Mouse (Mus musculus): ENCODE data around the gene Abcc4. TPM values are rescaled to one million over a fixed set of nuclear protein-coding genes. Genes with fewer than 3 reads are reported as not detected.
A peak's percentile ranks its signal among the peaks of the same experiment; 100 is the strongest.
"Not testable (repeated sequence)": the region's sequence is repeated elsewhere in the genome, so short reads cannot be mapped to it uniquely, and the experiment has no call there.

The Abcc4 gene
- total RNA-seq, 2 experiments from 2014 or later, result 2.9 to 3.1 TPM

GRCm38 (mm10) chr14:118676308-118676994 is 29.6 kb downstream of the Abcc4 start:
- no peak for DNase-seq

GRCm38 (mm10) chr14:118674705-118675139 is 31.3 kb downstream of the Abcc4 start:
- peak; percentile 67 for DNase-seq

- DNase-seq, result no peak
These were observed 31.8 kb downstream of the Abcc4 start for GRCm38 (mm10) chr14:118674224-118674623.

- DNase-seq, result no peak
These were observed 32.5 kb downstream of the Abcc4 start for GRCm38 (mm10) chr14:118673501-118673900.

- not testable (repeated sequence) for DNase-seq
These were observed 33.1 kb downstream of the Abcc4 start for GRCm38 (mm10) chr14:118672931-118673330.

GRCm38 (mm10) chr14:118667499-118667898 is 38.5 kb downstream of the Abcc4 start:
- peak; percentile 24 for DNase-seq

- no peak for DNase-seq
These were observed 41.4 kb downstream of the Abcc4 start for GRCm38 (mm10) chr14:118664661-118665060.

GRCm38 (mm10) chr14:118662625-118663276 is 43.3 kb downstream of the Abcc4 start:
- no peak for DNase-seq

GRCm38 (mm10) chr14:118662124-118662523 is 43.9 kb downstream of the Abcc4 start:
- no peak for DNase-seq

GRCm38 (mm10) chr14:118659230-118659629 is 46.8 kb downstream of the Abcc4 start:
- DNase-seq, result no peak

GRCm38 (mm10) chr14:118658328-118658692 is 47.7 kb downstream of the Abcc4 start:
- DNase-seq, result no peak

- no peak for DNase-seq
These were observed 48.2 kb downstream of the Abcc4 start for GRCm38 (mm10) chr14:118657673-118658327.

- no peak for DNase-seq
These were observed 48.8 kb downstream of the Abcc4 start for GRCm38 (mm10) chr14:118657206-118657605.

- no peak for DNase-seq
These were observed 50.0 kb downstream of the Abcc4 start for GRCm38 (mm10) chr14:118656036-118656435.

GRCm38 (mm10) chr14:118654903-118655302 is 51.1 kb downstream of the Abcc4 start:
- no peak for DNase-seq

- no peak for DNase-seq
These were observed 54.1 kb downstream of the Abcc4 start for GRCm38 (mm10) chr14:118651704-118652439.

GRCm38 (mm10) chr14:118649895-118650256 is 56.1 kb downstream of the Abcc4 start:
- DNase-seq, result no peak

GRCm38 (mm10) chr14:118649199-118649894 is 56.7 kb downstream of the Abcc4 start:
- DNase-seq, result no peak

- DNase-seq, result not testable (repeated sequence)
These were observed 63.0 kb downstream of the Abcc4 start for GRCm38 (mm10) chr14:118642940-118643591.

GRCm38 (mm10) chr14:118642140-118642539 is 63.9 kb downstream of the Abcc4 start:
- DNase-seq, result no peak

- DNase-seq, result no peak
These were observed 67.4 kb downstream of the Abcc4 start for GRCm38 (mm10) chr14:118638447-118639275.
